Mouse (Mus musculus) A20 (cell line): ENCODE data around the gene Cbll1.
A peak's percentile ranks its signal among the peaks of the same experiment; 100 is the strongest.

Source experiments
- DNase-seq: peaks from one replicate; pipeline ENCODE4 v3.0.0-alpha.2; 2011; ENCODE audit warnings: low read depth, low spot score

Cbll1 gene

DNA sequence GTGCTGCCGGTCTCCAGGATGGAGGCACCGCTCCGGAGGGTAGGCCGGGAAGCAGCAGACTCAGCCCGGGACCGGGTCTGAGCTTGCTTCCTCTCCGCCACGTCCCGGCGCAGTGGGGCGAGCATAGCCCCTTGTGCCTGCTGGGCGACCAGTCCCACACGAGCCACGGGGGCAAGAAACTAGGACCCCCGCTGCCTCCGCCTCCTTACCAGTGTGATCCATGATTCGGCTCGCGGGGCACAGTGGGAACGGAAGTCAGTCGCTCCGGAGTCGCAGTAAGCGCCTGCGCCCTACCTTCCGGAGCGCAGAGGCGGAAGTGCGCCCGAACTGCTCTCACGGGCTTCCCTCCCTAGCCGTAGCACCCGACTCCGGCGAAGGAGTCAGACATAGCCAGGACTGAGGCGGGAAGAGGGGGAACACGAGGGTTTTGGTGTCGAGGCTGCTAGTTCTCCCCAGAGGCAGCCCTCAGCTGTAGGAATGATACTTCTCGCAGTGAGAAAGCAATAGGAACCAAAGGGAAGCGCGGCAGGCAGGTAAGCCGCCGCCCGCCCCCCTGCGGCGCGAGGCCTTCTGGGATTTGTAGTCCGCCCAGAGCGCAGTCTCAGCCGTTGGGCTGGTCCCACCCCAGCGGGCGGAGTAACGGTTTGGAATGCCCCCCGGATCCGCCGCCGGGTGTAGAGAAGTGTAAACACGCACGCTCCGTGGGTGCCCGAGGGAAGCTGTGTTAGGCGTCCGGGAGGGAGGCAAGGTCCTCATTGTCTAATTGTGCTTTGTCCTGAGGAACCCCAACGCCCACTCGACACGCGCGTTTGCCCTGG, at the start of gene Cbll1:
Gene Cbll1, minus strand, starts transcription at position 303 of the 818 bp plus-strand sequence.
- peak; percentile 98 for DNase-seq

DNA sequence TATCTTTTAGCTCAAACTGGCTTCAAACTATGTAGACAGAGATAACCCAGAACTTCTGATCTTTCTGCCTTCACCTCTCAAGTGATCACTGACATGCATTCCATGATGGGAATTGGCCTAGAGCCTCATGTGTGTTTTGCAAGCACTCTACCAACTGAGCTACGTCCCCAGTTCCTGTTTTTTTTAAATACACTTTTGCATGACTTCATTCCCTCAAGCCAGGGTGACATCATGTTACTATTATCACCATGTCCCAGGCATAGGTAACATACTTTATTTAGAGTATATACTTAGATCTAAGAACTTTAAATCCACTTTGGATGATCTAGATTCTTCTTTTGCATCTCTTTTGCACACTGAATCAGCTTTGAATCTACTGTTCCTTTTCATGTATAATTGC, 46.6 kb upstream of the Cbll1 start:
- DNase-seq: no peak

- no peak for DNase-seq
These were observed 45.8 kb upstream of the Cbll1 start for GRCm38 (mm10) chr12:31545219-31545618.

DNA sequence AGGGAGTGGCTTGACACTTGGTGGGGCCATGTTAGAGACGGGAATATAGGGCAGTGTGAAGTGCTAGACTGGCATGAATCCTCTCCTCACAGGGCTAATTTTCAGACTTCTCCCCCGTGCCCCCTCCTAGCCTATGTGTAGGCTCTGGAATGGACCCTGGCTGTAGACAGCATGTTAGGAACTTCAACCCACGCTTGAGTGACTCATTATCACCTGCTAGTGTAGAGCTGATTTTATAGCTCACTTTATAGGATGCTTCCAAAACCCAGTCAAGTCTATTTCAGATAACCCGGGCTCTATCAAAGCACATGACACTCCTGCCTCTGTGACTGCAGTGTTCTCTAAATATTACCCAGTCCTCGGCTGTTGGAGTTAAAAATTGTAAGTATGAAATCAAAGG, 42.1 kb upstream of the Cbll1 start:
- DNase-seq: no peak

DNA sequence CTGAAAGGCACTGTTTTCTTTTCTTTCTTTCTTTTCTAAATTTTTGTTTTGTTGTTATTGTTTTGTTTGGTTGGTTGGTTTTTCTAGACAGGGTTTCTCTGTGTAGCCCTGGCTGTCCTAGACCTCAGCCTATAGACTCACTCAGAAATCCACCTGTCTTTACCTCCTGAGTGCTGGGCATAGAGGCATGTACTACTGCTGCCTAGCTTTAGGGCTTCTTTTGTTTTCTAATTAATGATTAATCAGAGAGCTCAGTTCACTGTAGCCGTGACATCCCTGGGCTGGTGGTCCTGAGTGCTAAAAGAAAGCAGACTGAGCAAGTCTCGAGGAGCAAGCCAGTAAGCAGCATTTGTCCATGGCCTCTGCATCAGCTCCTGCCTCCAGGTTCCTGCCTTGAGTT, 40.4 kb upstream of the Cbll1 start:
- DNase-seq: no peak

DNA sequence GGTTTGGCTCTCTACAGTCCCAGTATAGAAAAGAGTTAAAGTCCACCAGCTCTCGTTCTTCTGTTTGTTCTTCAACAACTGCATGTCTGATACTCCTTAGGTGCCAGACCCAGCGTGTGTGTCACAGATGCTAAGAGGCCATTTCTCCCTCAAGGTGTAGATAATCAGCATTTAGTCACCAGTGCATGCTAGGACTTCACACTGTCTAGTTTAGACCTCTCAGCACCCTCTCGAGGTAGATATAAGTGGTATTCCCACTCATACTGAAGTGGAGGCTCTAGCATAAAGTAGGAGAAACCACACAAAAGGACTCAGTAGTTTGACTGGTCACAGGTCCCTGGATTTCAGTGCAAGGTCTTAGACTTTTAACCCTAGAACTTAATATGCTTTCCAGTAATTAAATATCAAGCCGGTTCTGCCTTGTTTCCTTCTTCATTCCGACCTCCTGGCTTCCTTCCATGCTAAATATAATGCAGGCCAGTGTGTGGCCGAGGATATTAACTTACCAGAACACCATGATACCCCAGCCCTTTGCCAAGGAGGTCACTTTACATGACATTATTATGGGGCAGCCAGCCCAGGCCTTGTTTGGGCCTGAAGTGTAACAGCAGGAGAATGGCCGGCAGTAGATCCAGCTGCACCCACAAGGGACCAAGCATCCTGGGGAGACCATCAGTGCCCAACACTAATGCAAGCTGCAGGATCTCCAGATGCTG, 38.3 kb upstream of the Cbll1 start:
- no peak for DNase-seq

GRCm38 (mm10) chr12:31534060-31534843, 34.8 kb upstream of the Cbll1 start:
- no peak for DNase-seq

DNA sequence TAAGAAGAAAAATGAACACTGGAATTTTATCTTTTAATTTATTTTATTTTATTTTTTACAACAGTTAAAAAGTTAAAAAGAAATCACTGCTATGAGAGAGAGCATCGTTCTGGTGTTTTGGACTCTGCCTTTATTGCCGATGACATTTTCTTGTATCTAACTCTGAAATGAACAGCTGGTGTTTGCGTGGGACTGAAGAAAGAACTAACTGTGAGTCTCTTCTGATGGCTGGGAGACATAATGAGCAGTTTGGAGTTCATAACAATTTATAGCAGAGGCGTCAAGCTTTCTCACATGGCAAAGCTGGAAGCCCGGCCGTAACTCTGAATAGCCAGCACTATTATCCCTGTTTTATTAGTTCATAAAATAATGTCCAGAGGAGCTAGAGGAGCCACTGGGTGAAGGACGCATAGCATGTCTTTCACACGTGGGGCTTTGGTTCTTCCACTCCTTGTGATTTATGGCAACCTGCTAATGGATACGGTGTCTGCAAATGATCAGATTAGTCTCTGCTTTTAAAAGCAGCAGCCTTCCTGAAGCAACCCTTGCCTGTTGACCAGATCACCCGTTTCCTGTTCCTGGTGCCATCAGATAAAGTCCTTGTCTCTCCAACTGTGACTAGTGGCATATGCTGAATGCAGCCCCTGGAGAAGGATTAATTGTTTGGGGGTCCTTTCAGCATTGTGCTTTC, 33.9 kb upstream of the Cbll1 start:
- DNase-seq: no peak

GRCm38 (mm10) chr12:31532054-31532453, 32.6 kb upstream of the Cbll1 start:
- no peak for DNase-seq

DNA sequence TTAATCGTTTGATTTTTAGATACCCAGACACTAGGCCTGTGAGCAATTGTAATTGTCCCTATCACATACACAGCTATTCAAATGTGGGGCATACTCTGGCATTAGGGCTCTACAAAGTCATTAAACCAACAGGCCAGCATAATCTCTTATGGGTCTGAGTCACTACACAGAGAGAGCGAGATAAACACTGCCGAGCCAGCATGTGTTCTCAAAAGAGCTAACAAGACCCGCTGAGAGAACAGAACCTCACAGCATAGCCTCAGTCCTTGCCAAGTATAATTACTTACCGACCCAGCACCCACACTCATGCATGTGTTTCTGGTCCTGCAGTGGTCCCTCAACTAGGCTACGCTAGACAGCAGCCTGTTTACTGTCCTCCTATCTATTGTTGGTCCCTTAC, 28.0 kb upstream of the Cbll1 start:
- no peak for DNase-seq

GRCm38 (mm10) chr12:31521371-31521770, 22.0 kb upstream of the Cbll1 start:
- no peak for DNase-seq

GRCm38 (mm10) chr12:31520119-31520518, 20.7 kb upstream of the Cbll1 start:
- DNase-seq: no peak

DNA sequence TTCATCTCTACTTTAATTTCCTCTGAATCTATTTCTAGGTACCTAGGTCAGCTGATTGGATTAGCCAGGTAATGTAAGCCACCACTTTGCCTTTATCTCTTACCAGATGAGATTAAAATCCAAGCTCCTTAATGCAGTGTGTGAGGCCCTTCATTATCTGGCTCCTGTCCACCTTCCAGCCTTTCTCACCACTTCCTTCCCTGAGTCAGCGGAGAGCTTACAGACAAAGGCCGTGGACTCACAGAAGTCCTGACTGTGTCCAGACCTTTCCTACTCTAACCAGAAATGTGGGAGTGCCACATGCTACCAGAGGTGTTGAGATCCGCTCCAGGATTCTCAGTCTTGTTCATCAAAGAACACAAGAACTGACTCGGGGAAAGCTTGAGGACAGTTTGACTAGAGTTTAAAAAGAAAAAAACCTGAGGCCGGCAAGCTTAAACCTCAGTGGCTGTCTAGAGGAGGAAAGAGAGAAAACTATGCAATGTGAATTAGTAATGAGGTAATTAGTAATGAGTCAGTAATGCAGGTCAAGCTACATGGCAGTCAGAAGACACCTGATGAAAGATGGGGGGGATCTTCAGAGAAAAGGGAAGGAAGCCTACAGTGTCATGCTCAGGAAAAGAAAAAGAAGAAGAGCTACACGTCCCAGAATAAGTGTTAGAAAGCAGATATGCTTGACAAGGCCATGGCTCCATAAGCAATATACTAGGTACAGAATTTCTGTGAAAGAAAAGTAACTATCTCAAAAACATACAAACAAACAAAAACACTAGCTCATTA, 14.5 kb upstream of the Cbll1 start:
- DNase-seq: no peak

GRCm38 (mm10) chr12:31512634-31513411, 13.4 kb upstream of the Cbll1 start:
- no peak for DNase-seq

DNA sequence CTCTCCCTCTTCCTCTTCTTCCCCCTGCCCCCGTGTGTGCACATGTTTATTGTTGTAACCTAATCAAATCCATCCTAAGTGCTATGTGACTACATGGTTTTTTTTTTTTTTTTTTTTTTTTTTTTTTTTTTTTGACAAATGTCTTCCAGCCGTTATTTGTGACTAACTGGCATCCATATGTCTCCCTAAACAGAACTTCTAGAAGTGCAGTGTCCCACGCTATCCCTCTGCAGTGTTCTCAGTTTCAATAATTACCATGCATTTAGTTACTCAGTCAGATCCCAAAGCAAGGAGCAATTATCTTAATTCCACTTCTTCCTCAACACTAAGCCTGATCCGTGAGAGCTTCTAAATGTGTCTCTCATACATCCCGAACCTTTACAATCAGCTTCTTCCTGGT, 11.8 kb upstream of the Cbll1 start:
- DNase-seq: no peak

- DNase-seq: no peak
These were observed 9.1 kb upstream of the Cbll1 start for GRCm38 (mm10) chr12:31508496-31508895.

DNA sequence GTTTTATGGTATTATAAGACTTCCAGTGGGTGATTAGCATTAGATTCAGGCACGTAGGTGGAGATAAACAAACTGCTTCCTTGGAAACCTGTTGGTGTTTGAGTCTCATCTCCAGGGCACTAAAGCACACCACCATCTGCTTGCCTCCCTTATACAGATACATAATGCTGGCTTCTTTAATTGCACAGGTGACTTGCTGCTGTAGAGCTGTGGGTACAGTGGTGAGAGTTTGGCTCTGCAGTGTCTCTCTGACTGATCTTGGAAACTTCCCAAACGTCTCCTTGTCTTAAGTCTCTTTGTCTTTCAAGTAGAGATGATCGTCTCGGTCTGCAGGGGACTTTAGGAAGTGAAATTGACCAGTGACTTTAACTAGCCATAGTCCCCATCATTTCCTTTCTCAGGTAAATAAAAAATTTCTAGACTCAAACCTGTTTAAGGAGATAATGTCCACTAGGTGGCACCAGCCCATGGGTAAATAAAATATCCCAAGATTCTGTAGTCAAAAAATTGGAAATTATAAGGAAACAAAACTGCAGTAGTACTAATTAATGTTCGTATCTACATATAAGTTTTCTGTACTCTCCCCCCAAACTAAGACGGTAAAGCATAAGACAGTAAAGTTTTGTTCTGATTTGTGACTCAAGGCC, 8.4 kb upstream of the Cbll1 start:
- DNase-seq: peak; percentile 56

DNA sequence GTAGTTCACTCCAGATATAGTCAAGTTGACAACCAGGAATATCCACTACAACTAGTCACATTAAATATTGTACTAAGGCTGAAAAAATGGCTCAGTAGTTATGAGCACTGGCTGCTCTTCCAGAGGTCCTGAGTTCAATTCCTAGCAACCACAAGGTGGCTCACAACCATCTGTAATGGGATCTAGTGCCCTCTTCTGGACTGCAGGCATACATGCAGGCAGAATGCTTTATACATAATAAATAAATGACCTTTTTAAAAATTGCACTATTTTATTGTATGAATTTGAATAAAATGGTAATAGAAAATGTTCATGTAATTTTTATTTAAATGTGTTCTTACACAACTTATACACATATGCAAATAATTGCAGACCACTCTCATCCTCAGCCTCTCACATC, 3.8 kb upstream of the Cbll1 start:
- no peak for DNase-seq

GRCm38 (mm10) chr12:31501266-31501665, 1.9 kb upstream of the Cbll1 start:
- peak; percentile 40 for DNase-seq

- no peak for DNase-seq
These were observed 780 bp upstream of the Cbll1 start for GRCm38 (mm10) chr12:31500196-31500595.
